Mouse (Mus musculus): ENCODE results near the gene Fam219a. TPM values are rescaled to one million over a fixed set of nuclear protein-coding genes. Genes with fewer than 3 reads are reported as not detected.
A peak's percentile ranks its signal among the peaks of the same experiment; 100 is the strongest.

Gene Fam219a
- polyA plus RNA-seq, 1 experiment from 2014 or later: 2.9 TPM

- peak; percentile 74 for DNase-seq (ENCODE audit: low spot score)
- no peak overlapping the region for H3K4me2 ChIP-seq (ENCODE audit: low read length)
Observed at GRCm38 (mm10) chr4:41545985-41546384, 23.4 kb downstream of the Fam219a start.

GRCm38 (mm10) chr4:41542136-41542535 lies 27.2 kb downstream of the Fam219a start:
- Histone ChIP-seq H3K4me2 (ENCODE audit: low read length) (no peak overlapping the region), H3K4me1 (replicated peaks; ENCODE audit: insufficient read depth, low read length) (no peaks in the 10 kb centered on the region), H3K27ac (no peak overlapping the region), H3K9me3 (replicated peaks; ENCODE audit: low read length) (no peaks in the 10 kb centered on the region), H3K4me3 (replicated peaks; ENCODE audit: low read depth, low read length) (no peak overlapping the region), H3K27me3 (ENCODE audit: insufficient read depth, low read length) (no peaks in the 10 kb centered on the region), H3K36me3 (ENCODE audit: insufficient read depth, low read length) (no peaks in the 10 kb centered on the region), H3K9ac (ENCODE audit: low read depth, low read length) (no peak overlapping the region)
- no peak for TF ChIP-seq CTCF (IDR thresholded peaks at IDR 0.05; ENCODE audit: low read depth)
- ATAC-seq (replicated peaks; ENCODE audit: low FRiP score, low read depth): no peak
- 70% methylated on average over 8 of the region's 8 CpGs for WGBS
- DNase-seq (ENCODE audit: low spot score): no peak

More at GRCm38 (mm10) chr4:41545985-41546384, 23.4 kb downstream of the Fam219a start:
- no peaks in the 10 kb centered on the region for H3K9me3 ChIP-seq (replicated peaks; ENCODE audit: low read length)
- no peak overlapping the region for H3K9ac ChIP-seq (ENCODE audit: low read depth, low read length)
- H3K4me1 ChIP-seq (replicated peaks; ENCODE audit: insufficient read depth, low read length): no peaks in the 10 kb centered on the region
- H3K4me3 ChIP-seq (replicated peaks; ENCODE audit: low read depth, low read length): no peak overlapping the region
- no peak overlapping the region for H3K27ac ChIP-seq
- no peaks in the 10 kb centered on the region for H3K27me3 ChIP-seq (ENCODE audit: insufficient read depth, low read length)
- no peaks in the 10 kb centered on the region for H3K36me3 ChIP-seq (ENCODE audit: insufficient read depth, low read length)
- TF ChIP-seq CTCF (IDR thresholded peaks at IDR 0.05; ENCODE audit: low read depth): no peak
- WGBS: 12% methylated on average over 8 of the region's 8 CpGs
- ATAC-seq (replicated peaks; ENCODE audit: low FRiP score, low read depth): peak; percentile 33; the same call in 1 of the 2 replicates

DNA sequence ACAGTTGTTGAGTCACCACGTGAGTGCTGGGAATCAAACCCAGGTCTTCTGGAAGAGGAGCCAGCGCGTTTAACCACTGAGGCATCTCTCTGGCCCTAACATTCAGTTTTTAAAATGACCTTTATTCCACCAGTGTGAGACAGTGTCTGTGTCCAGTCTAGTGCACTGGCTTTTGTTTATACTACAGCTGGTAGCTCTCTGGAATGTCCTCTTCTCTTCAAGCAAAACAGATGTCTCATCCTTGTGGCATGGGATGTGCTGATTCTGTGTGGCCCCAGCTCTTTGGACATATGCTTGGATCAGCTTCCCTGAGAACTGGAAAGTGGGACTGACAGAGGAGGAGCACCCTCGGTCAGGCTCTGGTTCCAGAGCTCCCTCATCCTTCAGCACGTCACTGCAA lies 34.5 kb downstream of the Fam219a start:
- no peak overlapping the region for H3K4me2 ChIP-seq (ENCODE audit: low read length)
- H3K4me3 ChIP-seq (replicated peaks; ENCODE audit: low read depth, low read length): no peak overlapping the region
- WGBS: 73% methylated on average over 5 of the region's 5 CpGs
- no peak for TF ChIP-seq CTCF (IDR thresholded peaks at IDR 0.05; ENCODE audit: low read depth)
- ATAC-seq (replicated peaks; ENCODE audit: low FRiP score, low read depth) (no peak), DNase-seq (ENCODE audit: low spot score) (no peak)
- no peak overlapping the region for H3K27ac ChIP-seq
- no peaks in the 10 kb centered on the region for H3K4me1 ChIP-seq (replicated peaks; ENCODE audit: insufficient read depth, low read length)
- no peak overlapping the region for H3K9ac ChIP-seq (ENCODE audit: low read depth, low read length)
- no peaks in the 10 kb centered on the region for H3K27me3 ChIP-seq (ENCODE audit: insufficient read depth, low read length)
- no peaks in the 10 kb centered on the region for H3K9me3 ChIP-seq (replicated peaks; ENCODE audit: low read length)
- no peaks in the 10 kb centered on the region for H3K36me3 ChIP-seq (ENCODE audit: insufficient read depth, low read length)

GRCm38 (mm10) chr4:41532420-41532819 lies 36.9 kb downstream of the Fam219a start:
- ATAC-seq (replicated peaks; ENCODE audit: low FRiP score, low read depth) (no peak), DNase-seq (ENCODE audit: low spot score) (peak; percentile 43)

DNA sequence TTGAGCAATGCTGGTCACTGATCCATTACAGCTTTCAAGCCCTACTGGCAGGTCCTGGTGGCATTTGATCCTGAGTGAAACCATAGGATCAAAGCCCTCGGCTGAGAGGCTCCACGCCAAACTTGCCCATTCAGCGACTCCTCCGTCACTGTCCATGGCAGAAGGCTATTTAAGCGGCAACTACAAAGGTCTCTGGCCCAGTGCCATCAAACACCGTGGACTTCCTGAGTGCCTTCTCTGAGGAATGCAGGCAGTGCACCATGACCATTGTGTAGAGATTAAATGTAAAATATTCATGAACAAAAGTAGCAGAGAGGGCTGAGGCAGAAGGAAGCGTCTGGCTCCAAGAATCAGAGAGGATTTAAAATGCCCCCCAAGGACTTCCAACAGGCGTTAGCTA lies 41.3 kb downstream of the Fam219a start:
- ATAC-seq (replicated peaks; ENCODE audit: low FRiP score, low read depth) (no peak), DNase-seq (ENCODE audit: low spot score) (peak; percentile 55)
- H3K9me3 ChIP-seq (replicated peaks; ENCODE audit: low read length): no peaks in the 10 kb centered on the region
- H3K27me3 ChIP-seq (ENCODE audit: insufficient read depth, low read length): no peaks in the 10 kb centered on the region
- H3K27ac ChIP-seq: no peak overlapping the region
- no peaks in the 10 kb centered on the region for H3K4me1 ChIP-seq (replicated peaks; ENCODE audit: insufficient read depth, low read length)
- H3K4me2 ChIP-seq (ENCODE audit: low read length): no peak overlapping the region
- no peak overlapping the region for H3K9ac ChIP-seq (ENCODE audit: low read depth, low read length)
- H3K36me3 ChIP-seq (ENCODE audit: insufficient read depth, low read length): no peaks in the 10 kb centered on the region
- no peak overlapping the region for H3K4me3 ChIP-seq (replicated peaks; ENCODE audit: low read depth, low read length)
- TF ChIP-seq CTCF (IDR thresholded peaks at IDR 0.05; ENCODE audit: low read depth): no peak
- WGBS: 5% methylated on average over 8 of the region's 8 CpGs

More at GRCm38 (mm10) chr4:41532420-41532819, 36.9 kb downstream of the Fam219a start:
- Histone ChIP-seq H3K4me2 (ENCODE audit: low read length) (no peak overlapping the region), H3K27ac (no peak overlapping the region), H3K9me3 (replicated peaks; ENCODE audit: low read length) (no peaks in the 10 kb centered on the region), H3K9ac (ENCODE audit: low read depth, low read length) (no peak overlapping the region), H3K27me3 (ENCODE audit: insufficient read depth, low read length) (no peaks in the 10 kb centered on the region), H3K36me3 (ENCODE audit: insufficient read depth, low read length) (no peaks in the 10 kb centered on the region), H3K4me1 (replicated peaks; ENCODE audit: insufficient read depth, low read length) (no peaks in the 10 kb centered on the region), H3K4me3 (replicated peaks; ENCODE audit: low read depth, low read length) (no peak overlapping the region)
- no peak for TF ChIP-seq CTCF (IDR thresholded peaks at IDR 0.05; ENCODE audit: low read depth)
- 22% methylated on average over 6 of the region's 6 CpGs for WGBS

DNA sequence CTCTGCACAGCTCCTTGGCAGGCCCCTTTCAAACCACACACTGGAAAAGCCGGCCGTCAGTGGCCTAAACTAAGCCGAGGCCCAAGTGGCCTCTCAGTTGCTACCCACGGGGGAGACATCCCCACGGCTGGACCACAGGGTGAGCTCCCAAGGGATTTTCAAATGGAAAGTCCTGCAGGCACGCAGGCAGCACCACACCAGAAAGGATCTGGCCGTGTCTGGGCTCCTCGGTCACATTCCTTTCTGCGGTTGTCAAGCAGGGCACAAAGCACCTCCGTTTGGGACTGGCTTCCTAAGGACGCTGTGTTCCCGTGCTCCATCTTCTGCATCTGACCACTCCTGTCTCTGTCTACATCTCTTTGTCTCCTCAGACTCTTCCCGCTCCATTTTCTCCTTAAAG lies 42.3 kb downstream of the Fam219a start:
- Histone ChIP-seq H3K9ac (ENCODE audit: low read depth, low read length) (no peak overlapping the region), H3K27me3 (ENCODE audit: insufficient read depth, low read length) (no peaks in the 10 kb centered on the region), H3K36me3 (ENCODE audit: insufficient read depth, low read length) (no peaks in the 10 kb centered on the region), H3K27ac (no peak overlapping the region), H3K9me3 (replicated peaks; ENCODE audit: low read length) (no peaks in the 10 kb centered on the region), H3K4me2 (ENCODE audit: low read length) (no peak overlapping the region), H3K4me1 (replicated peaks; ENCODE audit: insufficient read depth, low read length) (no peaks in the 10 kb centered on the region), H3K4me3 (replicated peaks; ENCODE audit: low read depth, low read length) (no peak overlapping the region)
- ATAC-seq (replicated peaks; ENCODE audit: low FRiP score, low read depth) (no peak), DNase-seq (ENCODE audit: low spot score) (no peak)
- 28% methylated on average over 13 of the region's 13 CpGs for WGBS
- TF ChIP-seq CTCF (IDR thresholded peaks at IDR 0.05; ENCODE audit: low read depth): no peak

DNA sequence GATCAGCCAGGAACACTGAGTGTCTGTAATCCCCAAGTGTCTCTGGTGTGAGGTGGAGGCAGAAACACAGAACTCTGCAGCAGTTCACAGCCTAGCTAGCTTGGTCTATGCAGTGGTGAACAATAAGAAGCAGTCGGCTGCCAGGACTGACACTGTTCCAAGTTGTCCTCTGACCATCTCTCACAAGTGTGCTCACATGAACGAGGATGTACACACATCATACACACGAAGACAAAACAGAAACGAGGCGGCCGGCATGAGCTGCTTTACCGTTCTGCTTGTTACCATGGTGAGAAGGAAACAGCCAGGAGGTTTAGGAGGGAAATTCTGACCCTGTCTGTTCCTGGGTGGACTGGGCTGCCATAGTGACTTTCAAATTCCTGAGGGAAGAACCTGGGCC lies 42.8 kb downstream of the Fam219a start:
- no peaks in the 10 kb centered on the region for H3K27me3 ChIP-seq (ENCODE audit: insufficient read depth, low read length)
- ATAC-seq (replicated peaks; ENCODE audit: low FRiP score, low read depth) (no peak), DNase-seq (ENCODE audit: low spot score) (no peak)
- no peaks in the 10 kb centered on the region for H3K4me1 ChIP-seq (replicated peaks; ENCODE audit: insufficient read depth, low read length)
- H3K36me3 ChIP-seq (ENCODE audit: insufficient read depth, low read length): no peaks in the 10 kb centered on the region
- no peak overlapping the region for H3K27ac ChIP-seq
- no peak overlapping the region for H3K4me3 ChIP-seq (replicated peaks; ENCODE audit: low read depth, low read length)
- no peaks in the 10 kb centered on the region for H3K9me3 ChIP-seq (replicated peaks; ENCODE audit: low read length)
- H3K4me2 ChIP-seq (ENCODE audit: low read length): no peak overlapping the region
- no peak overlapping the region for H3K9ac ChIP-seq (ENCODE audit: low read depth, low read length)
- WGBS: 51% methylated on average over 7 of the region's 7 CpGs
- no peak for TF ChIP-seq CTCF (IDR thresholded peaks at IDR 0.05; ENCODE audit: low read depth)

Data from kidney, postnatal 0 days (tissue).